Mouse (Mus musculus) embryonic facial prominence, embryonic 12.5 days (tissue): ENCODE measurements around the gene Ren1. TPM values are rescaled to one million over a fixed set of nuclear protein-coding genes. Genes with fewer than 3 reads are reported as not detected.
A peak's percentile ranks its signal among the peaks of the same experiment; 100 is the strongest.

Experiments used
- ATAC-seq: fragments of 200-750 bp; cut with Nextera tagmentation; 2 replicates; pipeline ENCODE4 v1.8.0; 2017; ENCODE audit not compliant: insufficient number of reproducible peaks, insufficient read depth, low FRiP score, low TSS enrichment
- H3K27ac ChIP-seq: fragments of 300-500 bp; sonication (generic); 2 replicates; pipeline ENCODE4 v1.5.1; 2016; ENCODE audit warnings: mild to moderate bottlenecking
- H3K27me3 ChIP-seq: fragments of 300-500 bp; sonication (generic); 2 replicates; pipeline ENCODE4 v1.6.1; 2016; ENCODE audit warnings: mild to moderate bottlenecking, moderate library complexity
- H3K36me3 ChIP-seq: fragments of 300-500 bp; sonication (generic); 2 replicates; pipeline ENCODE4 v1.6.1; 2016; ENCODE audit warnings: mild to moderate bottlenecking
- H3K4me1 ChIP-seq: fragments of 300-500 bp; sonication (generic); 2 replicates; pipeline ENCODE4 v1.6.1; 2016
- H3K4me2 ChIP-seq: fragments of 300-500 bp; sonication (generic); replicated peaks from 2 replicates; pipeline ENCODE4 v1.6.1; 2016; ENCODE audit warnings: mild to moderate bottlenecking, moderate library complexity
- H3K4me3 ChIP-seq: fragments of 300-500 bp; sonication (generic); 2 replicates; pipeline ENCODE4 v1.5.1; 2016; ENCODE audit warnings: mild to moderate bottlenecking
- H3K9ac ChIP-seq: fragments of 300-500 bp; sonication (generic); 2 replicates; pipeline ENCODE4 v1.6.1; 2016; ENCODE audit warnings: mild to moderate bottlenecking, moderate library complexity
- H3K9me3 ChIP-seq: fragments of 300-500 bp; sonication (generic); 2 replicates; pipeline ENCODE4 v1.6.1; 2016; ENCODE audit warnings: mild to moderate bottlenecking, moderate library complexity
- WGBS: fragments of 180-500 bp; shearing (Covaris S2); methylation state at CpG from one replicate; pipeline ENCODE4 v1.1.7; 2016; 5-methylcytosine and 5-hydroxymethylcytosine counted together
- polyA plus RNA-seq: library from polyadenylated mRNA; unstranded; fragments of >200 nt; fragmentation: Nextera tagmentation; extraction: Ambion mirVana; gene quantifications from 2 replicates; pipeline ENCODE4 v1.2.1, GENCODE M21; 2016

Ren1 gene
- polyA plus RNA-seq, 1 experiment from 2014 or later, result 0.19 TPM

DNA sequence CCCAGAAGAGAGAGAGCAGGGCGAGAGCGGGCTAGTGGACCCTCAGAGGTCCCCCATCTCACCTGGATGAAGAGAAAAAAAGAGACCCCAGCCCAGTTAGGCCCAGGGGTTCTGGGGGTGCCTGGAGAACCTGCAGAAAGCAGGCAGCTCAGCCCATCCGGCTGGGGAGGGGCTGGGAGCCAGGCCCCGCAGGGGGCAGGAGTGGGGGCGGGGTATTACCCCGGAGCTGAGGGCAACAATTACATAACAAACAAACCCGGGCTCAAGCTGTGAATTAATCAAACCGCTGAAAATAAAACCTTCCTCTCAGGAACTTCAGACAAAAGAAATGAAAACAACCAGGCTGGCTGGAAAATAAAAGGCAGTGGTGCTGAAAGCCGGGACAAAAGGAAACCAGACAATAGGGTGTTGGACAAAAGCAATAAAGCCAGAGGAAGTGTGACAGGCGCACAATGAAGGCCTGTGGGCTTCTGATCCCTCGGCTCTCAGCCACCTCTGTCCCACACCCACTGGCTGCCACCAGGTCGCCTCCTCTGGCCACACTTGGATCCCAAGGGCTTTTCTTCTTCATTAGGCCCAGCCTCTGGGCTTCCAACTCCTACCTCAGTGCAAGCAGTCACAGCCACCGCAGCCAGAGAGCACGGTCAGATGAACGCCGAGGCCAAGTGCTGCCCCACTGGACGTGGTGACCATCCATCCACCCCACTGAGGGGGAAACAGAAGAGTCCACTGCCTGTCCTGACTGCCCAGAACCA lies 47.4 kb downstream of the Ren1 start:
- H3K9ac ChIP-seq, result peak overlapping the region; percentile 39; the same call in 1 of the 2 replicates
- H3K4me1 ChIP-seq, result peaks cover 11% of the 10 kb centered on the region; the same call in 1 of the 2 replicates
- H3K4me2 ChIP-seq, result peak overlapping the region; percentile 27; the same call in 1 of the 2 replicates
- no peaks in the 10 kb centered on the region for H3K27me3 ChIP-seq
- ATAC-seq, result peak; percentile 35; the same call in 1 of the 2 replicates
- no peak overlapping the region for H3K4me3 ChIP-seq
- H3K9me3 ChIP-seq, result no peaks in the 10 kb centered on the region
- peak overlapping the region; percentile 69 for H3K27ac ChIP-seq
- H3K36me3 ChIP-seq, result no peaks in the 10 kb centered on the region
- 15% methylated on average over 17 of the region's 17 CpGs for WGBS

DNA sequence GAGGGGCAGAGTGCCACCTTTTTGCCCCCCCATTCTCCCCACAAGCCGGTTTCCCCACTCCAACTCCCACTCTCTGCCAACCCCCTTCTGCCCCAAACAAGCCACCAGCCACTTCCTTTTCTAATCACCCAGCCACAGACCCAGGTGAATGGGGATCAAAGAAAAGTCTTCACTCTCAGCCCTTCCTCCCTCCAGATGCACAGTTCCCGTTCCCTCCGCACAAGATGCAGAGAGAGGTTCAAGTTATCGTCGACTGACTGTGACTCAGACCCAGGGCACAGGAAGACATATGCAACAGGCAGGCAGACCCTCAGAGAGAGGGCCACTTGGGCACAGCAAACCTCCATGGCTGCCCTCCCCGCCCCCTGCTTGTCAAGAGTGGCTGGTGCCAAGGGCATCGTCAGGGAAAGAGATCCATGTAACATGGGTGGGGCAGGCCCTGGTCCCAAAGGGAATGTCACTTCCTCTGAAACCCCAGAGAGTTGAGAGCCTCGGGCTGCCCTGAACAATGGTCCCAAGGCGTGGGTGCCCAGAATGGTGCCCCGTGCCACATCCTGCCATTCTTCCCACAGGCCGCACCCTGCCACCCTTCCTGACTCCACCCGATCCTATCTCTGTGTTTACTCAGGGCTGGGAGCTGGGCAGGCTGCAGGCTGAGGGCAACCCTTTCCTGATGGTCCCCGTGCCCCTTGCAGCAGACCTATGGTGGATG lies 49.9 kb downstream of the Ren1 start:
- Histone ChIP-seq H3K9ac (no peak overlapping the region), H3K27me3 (no peaks in the 10 kb centered on the region), H3K4me2 (no peak overlapping the region), H3K4me1 (peaks cover 11% of the 10 kb centered on the region; the same call in 1 of the 2 replicates), H3K4me3 (no peak overlapping the region), H3K27ac (no peak overlapping the region), H3K9me3 (no peaks in the 10 kb centered on the region), H3K36me3 (no peaks in the 10 kb centered on the region)
- 74% methylated on average over 13 of the region's 13 CpGs for WGBS
- ATAC-seq, result no peak

DNA sequence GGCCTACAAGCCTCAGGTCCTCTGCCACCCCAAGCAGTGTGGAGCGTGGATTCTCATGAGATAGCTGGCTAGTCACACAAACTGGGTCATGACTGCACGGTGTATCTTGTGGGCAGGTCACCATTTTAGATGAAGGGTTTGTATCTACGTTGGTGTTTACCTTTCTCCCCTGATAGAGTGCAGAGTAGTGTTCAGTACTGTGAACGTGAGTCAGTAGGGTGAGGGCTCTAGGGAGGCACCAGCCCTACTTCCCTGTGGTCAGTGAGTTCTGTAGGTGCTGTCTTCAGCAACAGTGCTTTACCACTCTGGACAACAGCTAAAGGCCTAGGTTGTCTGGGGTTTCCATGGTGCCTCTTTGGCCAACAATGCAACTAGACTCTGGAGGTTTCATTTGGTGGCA lies 53.7 kb downstream of the Ren1 start:
- H3K4me1 ChIP-seq, result peaks cover 11% of the 10 kb centered on the region
- H3K9ac ChIP-seq, result no peak overlapping the region
- H3K4me3 ChIP-seq, result no peak overlapping the region
- no peaks in the 10 kb centered on the region for H3K36me3 ChIP-seq
- no peaks in the 10 kb centered on the region for H3K27me3 ChIP-seq
- H3K27ac ChIP-seq, result no peak overlapping the region
- H3K9me3 ChIP-seq, result no peaks in the 10 kb centered on the region
- 87% methylated on average over 4 of the region's 4 CpGs for WGBS
- no peak overlapping the region for H3K4me2 ChIP-seq
- no peak for ATAC-seq

DNA sequence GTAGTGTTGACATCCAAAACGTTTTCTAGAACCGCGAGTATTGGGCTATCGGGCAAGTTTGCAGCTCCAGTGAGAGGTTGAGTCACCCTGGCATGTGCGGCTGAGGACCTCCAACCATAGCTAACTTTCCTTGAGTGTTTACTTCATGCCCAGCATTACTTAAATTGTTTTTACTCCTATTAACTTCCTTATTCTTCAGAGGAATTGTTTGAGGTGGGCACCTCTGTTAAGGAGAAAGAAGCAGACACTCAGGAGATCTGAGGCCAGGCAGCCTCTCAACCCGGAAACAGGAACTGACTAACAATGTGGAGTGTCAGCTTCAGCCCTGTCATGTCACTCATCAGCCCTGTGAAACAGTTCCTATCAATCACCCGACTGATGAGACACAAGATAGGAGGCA lies 56.3 kb downstream of the Ren1 start:
- peak overlapping the region; percentile 36; the same call in 1 of the 2 replicates for H3K27ac ChIP-seq

DNA sequence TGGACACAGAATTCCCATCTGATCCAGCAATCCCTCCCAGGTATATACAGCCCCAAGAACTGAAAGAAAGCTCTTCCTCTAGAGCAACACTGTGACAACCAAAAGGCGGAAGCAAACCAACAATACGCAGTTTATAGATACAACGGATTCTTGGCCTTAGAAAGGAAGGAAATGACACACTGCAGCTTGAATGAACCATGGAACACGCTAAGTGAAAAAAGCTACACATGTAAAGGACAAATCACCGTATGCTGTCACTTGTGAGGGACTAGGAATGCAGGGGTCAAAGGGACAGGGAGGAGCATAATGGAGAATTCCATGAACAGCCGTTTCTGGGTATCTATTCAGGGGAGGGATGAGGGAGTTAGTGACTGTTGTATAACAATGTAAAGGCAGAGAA lies 57.1 kb downstream of the Ren1 start:
- Histone ChIP-seq H3K9ac (no peak overlapping the region), H3K27me3 (no peaks in the 10 kb centered on the region), H3K27ac (peak overlapping the region; percentile 36; the same call in 1 of the 2 replicates), H3K4me2 (no peak overlapping the region), H3K4me1 (peaks cover 16% of the 10 kb centered on the region), H3K9me3 (no peaks in the 10 kb centered on the region), H3K36me3 (no peaks in the 10 kb centered on the region), H3K4me3 (no peak overlapping the region)
- WGBS, result 61% methylated on average over 6 of the region's 6 CpGs
- no peak for ATAC-seq

More for the DNA sequence above, 56.3 kb downstream of the Ren1 start:
- no peak overlapping the region for H3K9ac ChIP-seq
- no peak overlapping the region for H3K4me3 ChIP-seq
- no peaks in the 10 kb centered on the region for H3K9me3 ChIP-seq
- WGBS, result 74% methylated on average over 7 of the region's 7 CpGs
- no peaks in the 10 kb centered on the region for H3K27me3 ChIP-seq
- H3K4me1 ChIP-seq, result peaks cover 16% of the 10 kb centered on the region
- no peaks in the 10 kb centered on the region for H3K36me3 ChIP-seq
- H3K4me2 ChIP-seq, result no peak overlapping the region
- no peak for ATAC-seq

DNA sequence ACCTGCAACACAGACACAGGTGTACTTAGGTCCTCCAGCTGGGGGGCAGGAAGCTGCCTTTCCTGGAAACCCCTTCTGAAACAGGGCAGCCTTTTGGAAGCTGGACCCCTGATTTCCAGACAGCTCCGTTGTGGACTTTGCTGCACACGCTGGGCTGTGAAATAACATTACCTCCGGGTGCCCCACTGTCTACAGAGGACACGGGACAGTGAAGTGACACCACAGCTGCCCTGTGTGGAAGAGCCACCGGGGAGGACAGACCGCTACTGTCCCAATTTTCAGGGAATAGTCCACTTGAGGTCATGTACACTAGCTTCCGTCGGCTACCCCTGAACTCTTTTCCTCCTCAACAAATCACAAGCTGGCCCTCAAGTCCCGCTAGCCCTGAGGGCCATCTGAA lies 58.0 kb downstream of the Ren1 start:
- Histone ChIP-seq H3K9ac (no peak overlapping the region), H3K36me3 (no peaks in the 10 kb centered on the region), H3K4me3 (no peak overlapping the region), H3K27ac (no peak overlapping the region), H3K27me3 (no peaks in the 10 kb centered on the region), H3K4me2 (no peak overlapping the region), H3K4me1 (peaks cover 16% of the 10 kb centered on the region), H3K9me3 (no peaks in the 10 kb centered on the region)
- WGBS, result 25% methylated on average over 9 of the region's 9 CpGs
- ATAC-seq, result no peak

DNA sequence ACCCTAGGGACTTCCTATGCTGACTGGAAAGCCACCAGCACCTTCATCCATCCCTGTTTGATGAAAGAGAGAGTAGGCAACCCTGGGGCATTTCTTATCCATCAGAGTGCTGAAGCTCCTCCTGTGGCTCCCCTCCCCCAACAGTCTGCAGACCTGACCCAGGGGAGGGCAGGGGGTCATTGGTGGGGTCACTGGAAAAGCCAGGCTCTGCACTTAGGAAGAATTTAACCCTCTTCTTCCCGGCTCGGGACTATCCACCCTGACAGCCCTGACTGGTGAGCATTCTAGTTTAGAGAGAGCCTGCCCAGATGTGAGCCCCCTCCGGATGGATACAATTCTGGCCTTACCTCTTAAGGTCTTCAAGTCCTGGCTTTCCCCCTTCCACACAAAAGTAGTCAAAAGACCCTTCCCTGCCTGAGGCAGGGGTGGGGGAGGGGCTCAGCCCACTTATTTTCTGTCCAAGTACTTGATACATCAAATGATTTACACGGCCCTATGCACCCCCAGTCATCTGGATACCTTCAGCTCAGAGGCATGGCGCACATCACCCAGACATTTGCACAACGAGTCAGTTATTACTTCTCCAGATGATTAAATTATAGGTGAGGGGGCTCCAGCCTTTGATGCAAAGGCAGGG lies 58.7 kb downstream of the Ren1 start:
- no peak overlapping the region for H3K27ac ChIP-seq
- ATAC-seq, result no peak
- H3K27me3 ChIP-seq, result no peaks in the 10 kb centered on the region
- H3K9me3 ChIP-seq, result no peaks in the 10 kb centered on the region
- no peaks in the 10 kb centered on the region for H3K36me3 ChIP-seq
- H3K4me2 ChIP-seq, result no peak overlapping the region
- no peak overlapping the region for H3K4me3 ChIP-seq
- peaks cover 16% of the 10 kb centered on the region for H3K4me1 ChIP-seq
- 3% methylated on average over 6 of the region's 6 CpGs for WGBS
- no peak overlapping the region for H3K9ac ChIP-seq

DNA sequence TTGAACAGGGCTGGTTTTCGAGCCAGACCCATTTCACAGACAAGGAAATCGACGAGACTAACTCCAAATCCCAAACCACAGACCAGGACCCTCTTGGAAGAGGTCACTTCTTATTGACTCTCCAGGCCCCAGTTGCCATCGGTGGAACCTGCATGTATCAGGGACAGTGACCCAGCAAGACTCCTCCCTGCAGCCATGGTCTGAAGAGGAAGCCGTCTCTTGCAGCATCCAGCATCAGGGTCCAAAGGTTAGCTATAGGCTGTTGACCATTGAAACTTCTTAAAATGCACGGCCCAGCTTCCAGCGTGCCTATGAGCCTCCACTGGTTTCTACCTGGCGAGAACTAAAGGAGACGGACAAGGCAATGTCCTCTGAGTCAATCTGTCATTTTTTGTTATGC lies 59.5 kb downstream of the Ren1 start:
- Histone ChIP-seq H3K36me3 (no peaks in the 10 kb centered on the region), H3K27me3 (no peaks in the 10 kb centered on the region), H3K9ac (no peak overlapping the region), H3K27ac (no peak overlapping the region), H3K9me3 (no peaks in the 10 kb centered on the region), H3K4me3 (no peak overlapping the region), H3K4me1 (peaks cover 16% of the 10 kb centered on the region), H3K4me2 (no peak overlapping the region)
- WGBS, result 53% methylated on average over 9 of the region's 9 CpGs
- ATAC-seq, result no peak

Other genes starting within 250 kb of the Ren1 start
- gene Ppp1r15b, start 219.4 kb upstream of the Ren1 start, polyA plus RNA-seq, result 40.4 and 45.0 TPM in 2 replicates
- 4.6 and 5.2 TPM in 2 replicates for gene Plekha6, start 186.3 kb upstream of the Ren1 start, polyA plus RNA-seq
- not detected in 2 replicates for gene Golt1a, start 40.7 kb upstream of the Ren1 start, polyA plus RNA-seq
- gene Kiss1, start 28.6 kb upstream of the Ren1 start, polyA plus RNA-seq, result not detected in 2 replicates
- 3.0 and 3.4 TPM in 2 replicates for gene Etnk2, start 13.1 kb downstream of the Ren1 start, polyA plus RNA-seq
- 9.4 and 9.7 TPM in 2 replicates for gene Sox13, start 73.9 kb downstream of the Ren1 start, polyA plus RNA-seq